Mouse (Mus musculus): ENCODE results near the gene Gm32802. TPM values are rescaled to one million over a fixed set of nuclear protein-coding genes. Genes with fewer than 3 reads are reported as not detected.
"Not testable (repeated sequence)": the region's sequence is repeated elsewhere in the genome, so short reads cannot be mapped to it uniquely, and the experiment has no call there.

The Gm32802 gene
- 0.09 TPM in 1 of 2 replicates, not detected in the other for polyA plus RNA-seq (2016; fragmentation: Nextera tagmentation; extraction: Ambion mirVana)

GRCm38 (mm10) chr10:118258388-118258787 is at the start of gene Gm32802:
Gene Gm32802, plus strand, starts transcription at chr10:118258688.
- ATAC-seq (ENCODE audit: insufficient number of reproducible peaks, insufficient read depth, low FRiP score, low TSS enrichment); H3K27ac ChIP-seq; H3K4me2 ChIP-seq (replicated peaks); H3K9me3 ChIP-seq; H3K27me3 ChIP-seq; H3K9ac ChIP-seq; H3K4me1 ChIP-seq; H3K4me3 ChIP-seq; H3K36me3 ChIP-seq: not testable (repeated sequence)
- WGBS: no CpG with 5 or more reads among the region's 13 CpGs

GRCm38 (mm10) chr10:118215719-118216393 is 42.6 kb upstream of the Gm32802 start:
- H3K27ac ChIP-seq; H3K4me3 ChIP-seq; ATAC-seq (ENCODE audit: insufficient number of reproducible peaks, insufficient read depth, low FRiP score, low TSS enrichment): not testable (repeated sequence)

GRCm38 (mm10) chr10:118227629-118228028 is 30.9 kb upstream of the Gm32802 start:
- not testable (repeated sequence) for ATAC-seq (ENCODE audit: insufficient number of reproducible peaks, insufficient read depth, low FRiP score, low TSS enrichment); H3K36me3 ChIP-seq; H3K9ac ChIP-seq; H3K27me3 ChIP-seq; H3K9me3 ChIP-seq; H3K4me3 ChIP-seq; H3K4me1 ChIP-seq; H3K4me2 ChIP-seq (replicated peaks); H3K27ac ChIP-seq
- WGBS: 100% methylated on average over 1 of the region's 2 CpGs

More at GRCm38 (mm10) chr10:118215719-118216393, 42.6 kb upstream of the Gm32802 start:
- not testable (repeated sequence) for H3K36me3 ChIP-seq; H3K9ac ChIP-seq; H3K4me1 ChIP-seq; H3K27me3 ChIP-seq; H3K9me3 ChIP-seq; H3K4me2 ChIP-seq (replicated peaks)
- WGBS: 89% methylated on average over 2 of the region's 4 CpGs

- H3K27ac ChIP-seq; H3K4me2 ChIP-seq (replicated peaks); H3K9me3 ChIP-seq; H3K36me3 ChIP-seq; ATAC-seq (ENCODE audit: insufficient number of reproducible peaks, insufficient read depth, low FRiP score, low TSS enrichment); H3K4me3 ChIP-seq; H3K9ac ChIP-seq; H3K27me3 ChIP-seq; H3K4me1 ChIP-seq: not testable (repeated sequence)
- WGBS: no CpG with 5 or more reads among the region's 5 CpGs
Observed at GRCm38 (mm10) chr10:118232607-118233006, 25.9 kb upstream of the Gm32802 start.

GRCm38 (mm10) chr10:118240680-118241079 is 17.8 kb upstream of the Gm32802 start, which contains the start of gene Gm32717:
Gene Gm32717, minus strand, starts transcription at chr10:118240780.
- H3K4me3 ChIP-seq; H3K9ac ChIP-seq; H3K9me3 ChIP-seq; H3K36me3 ChIP-seq; H3K4me2 ChIP-seq (replicated peaks); H3K27me3 ChIP-seq; H3K27ac ChIP-seq; H3K4me1 ChIP-seq; ATAC-seq (ENCODE audit: insufficient number of reproducible peaks, insufficient read depth, low FRiP score, low TSS enrichment): not testable (repeated sequence)
- no CpG with 5 or more reads among the region's 13 CpGs for WGBS

- 89% methylated on average over 11 of the region's 11 CpGs for WGBS
- H3K9ac ChIP-seq; H3K27ac ChIP-seq; H3K4me2 ChIP-seq (replicated peaks); H3K27me3 ChIP-seq; H3K36me3 ChIP-seq; H3K4me3 ChIP-seq; H3K9me3 ChIP-seq; H3K4me1 ChIP-seq; ATAC-seq (ENCODE audit: insufficient number of reproducible peaks, insufficient read depth, low FRiP score, low TSS enrichment): not testable (repeated sequence)
Observed at GRCm38 (mm10) chr10:118249006-118249595, 9.4 kb upstream of the Gm32802 start.

GRCm38 (mm10) chr10:118250852-118251295 is 7.6 kb upstream of the Gm32802 start:
- Histone ChIP-seq H3K4me1 (no peaks in the 10 kb centered on the region), H3K36me3 (no peaks in the 10 kb centered on the region), H3K9ac (no peak overlapping the region), H3K27me3 (no peaks in the 10 kb centered on the region), H3K4me3 (no peak overlapping the region), H3K9me3 (no peaks in the 10 kb centered on the region), H3K27ac (no peak overlapping the region), H3K4me2 (replicated peaks) (no peak overlapping the region)
- WGBS: 46% methylated on average over 10 of the region's 10 CpGs
- ATAC-seq (ENCODE audit: insufficient number of reproducible peaks, insufficient read depth, low FRiP score, low TSS enrichment): 0 out of 2 replicates have a peak, but pooled peaks have one; percentile 67

GRCm38 (mm10) chr10:118268812-118269211 is 10.3 kb downstream of the Gm32802 start:
- not testable (repeated sequence) for H3K4me2 ChIP-seq (replicated peaks); H3K27ac ChIP-seq; ATAC-seq (ENCODE audit: insufficient number of reproducible peaks, insufficient read depth, low FRiP score, low TSS enrichment); H3K9me3 ChIP-seq; H3K36me3 ChIP-seq; H3K4me3 ChIP-seq; H3K27me3 ChIP-seq; H3K4me1 ChIP-seq; H3K9ac ChIP-seq
- 63% methylated on average over 2 of the region's 8 CpGs for WGBS

GRCm38 (mm10) chr10:118271416-118271815 is 12.9 kb downstream of the Gm32802 start:
- WGBS: no CpG with 5 or more reads among the region's 2 CpGs
- H3K27ac ChIP-seq; H3K36me3 ChIP-seq; H3K4me2 ChIP-seq (replicated peaks); H3K9me3 ChIP-seq; H3K4me1 ChIP-seq; H3K27me3 ChIP-seq; ATAC-seq (ENCODE audit: insufficient number of reproducible peaks, insufficient read depth, low FRiP score, low TSS enrichment); H3K4me3 ChIP-seq; H3K9ac ChIP-seq: not testable (repeated sequence)

- not testable (repeated sequence) for H3K36me3 ChIP-seq; H3K9me3 ChIP-seq; H3K27me3 ChIP-seq; ATAC-seq (ENCODE audit: insufficient number of reproducible peaks, insufficient read depth, low FRiP score, low TSS enrichment); H3K4me3 ChIP-seq; H3K4me2 ChIP-seq (replicated peaks); H3K9ac ChIP-seq; H3K4me1 ChIP-seq; H3K27ac ChIP-seq
- no CpG with 5 or more reads among the region's 4 CpGs for WGBS
Observed at GRCm38 (mm10) chr10:118278069-118278468, 19.6 kb downstream of the Gm32802 start.

GRCm38 (mm10) chr10:118282565-118282964 is 24.1 kb downstream of the Gm32802 start:
- H3K27ac ChIP-seq; H3K4me1 ChIP-seq; H3K4me3 ChIP-seq; H3K4me2 ChIP-seq (replicated peaks); H3K9me3 ChIP-seq; H3K9ac ChIP-seq; H3K36me3 ChIP-seq; H3K27me3 ChIP-seq: not testable (repeated sequence)
- 79% methylated on average over 7 of the region's 7 CpGs for WGBS
- ATAC-seq (ENCODE audit: insufficient number of reproducible peaks, insufficient read depth, low FRiP score, low TSS enrichment): 0 out of 2 replicates have a peak, but pooled peaks have one; percentile 41

GRCm38 (mm10) chr10:118283016-118283415 is 24.5 kb downstream of the Gm32802 start:
- 86% methylated on average over 2 of the region's 5 CpGs for WGBS
- not testable (repeated sequence) for H3K27me3 ChIP-seq; H3K4me1 ChIP-seq; H3K9ac ChIP-seq; H3K36me3 ChIP-seq; H3K4me3 ChIP-seq; H3K4me2 ChIP-seq (replicated peaks); H3K27ac ChIP-seq; H3K9me3 ChIP-seq
- peak; percentile 35; the same call in 1 of the 2 replicates for ATAC-seq (ENCODE audit: insufficient number of reproducible peaks, insufficient read depth, low FRiP score, low TSS enrichment)
